Mouse (Mus musculus) Patski (cell line): ENCODE measurements around the gene Gar1. TPM values are rescaled to one million over a fixed set of nuclear protein-coding genes. Genes with fewer than 3 reads are reported as not detected.

ENCODE experiments used
- ATAC-seq: fragments of 100-300 bp; one replicate; pipeline ENCODE4 v1.8.0; 2021
- CTCF ChIA-PET: fragments of 350-600 bp; sonication (Branson Sonifier 250); formaldehyde crosslinking; loops from one replicate; lab custom pipeline; 2022; ENCODE audit warnings: inconsistent platforms; lab: Charles Lee
- POLR2A ChIA-PET: fragments of 350-600 bp; sonication (Branson Sonifier 250); formaldehyde crosslinking; loops from one replicate; lab custom pipeline; 2022; ENCODE audit warnings: antibody characterized with exemption, inconsistent platforms; lab: Charles Lee
- DNase-seq: peaks from one replicate; pipeline ENCODE4 v3.0.0-alpha.2; 2011; ENCODE audit warnings: low read depth, low spot score
- H3K27me3 ChIP-seq: fragments of 371-371 bp; one replicate; pipeline ENCODE4 v1.5.1; 2021
- CTCF ChIP-seq: fragments of 100-300 bp; IDR thresholded peaks from one replicate; pipeline ENCODE4 v1.5.1; 2021
- in situ Hi-C: fragments of 300-500 bp; cut with MboI; formaldehyde crosslinking; loops from 3 replicates; pipeline ENCODE4 v1.11.1; 2018; ENCODE audit warnings: low pct_unique_long_range_greater_than_20kb, mixed read lengths
- polyA plus RNA-seq: library from polyadenylated mRNA; unstranded; gene quantifications from one replicate; pipeline ENCODE4 v1.2.3, GENCODE M21; 2021

Gene Gar1
- polyA plus RNA-seq, 1 experiment from 2014 or later, result 96.2 TPM

GRCm38 (mm10) chr3:129821736-129822135 lies 9.5 kb downstream of the Gar1 start:
- DNase-seq (no peak), ATAC-seq (no peak)
- in situ Hi-C loops, result loop anchor here (10.0 kb wide), 1 partner anchor 873 kb away; no protein-coding TSS in a partner anchor
- ChIA-PET CTCF (interaction anchor here (1.4 to 3.5 kb wide), 2 partner anchors 13 to 55 kb away, joined by 4 to 24 read pairs; no protein-coding TSS in a partner anchor), POLR2A (no interaction called here)
- no peak for TF ChIP-seq CTCF
- H3K27me3 ChIP-seq, result no peaks in the 10 kb centered on the region

DNA sequence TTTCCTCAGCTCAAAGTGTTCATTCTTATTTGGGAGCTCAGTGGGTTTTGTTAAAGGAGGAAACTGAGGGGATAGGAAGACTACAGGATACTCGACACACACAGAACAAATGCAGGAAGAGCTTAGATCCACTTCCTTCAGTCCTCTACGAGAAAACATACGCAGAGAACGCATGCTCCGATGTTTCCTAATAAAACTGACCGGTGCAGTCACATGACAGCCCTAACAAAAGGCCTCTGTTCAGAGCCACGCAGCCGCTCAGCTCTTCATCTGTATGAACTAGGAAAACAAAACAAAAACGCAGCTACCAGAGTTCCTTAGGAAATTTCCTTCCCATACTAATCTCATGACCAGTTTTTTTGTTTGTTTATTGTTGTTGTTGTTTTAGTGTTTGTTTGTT lies 10.3 kb downstream of the Gar1 start:
- no peak for DNase-seq
- POLR2A ChIA-PET, result interaction anchor here (0.7 kb wide), 1 partner anchor 10 kb away, joined by 6 read pairs; no protein-coding TSS in a partner anchor
- no peak for ATAC-seq
- in situ Hi-C loops, result loop anchor here (10.0 kb wide), 1 partner anchor 874 kb away; no protein-coding TSS in a partner anchor
- no peak for TF ChIP-seq CTCF
- CTCF ChIA-PET, result interaction anchor here (1.3 to 1.7 kb wide), 3 partner anchors 10 to 82 kb away, joined by 3 to 9 read pairs (median 4); no protein-coding TSS in a partner anchor
- no peaks in the 10 kb centered on the region for H3K27me3 ChIP-seq

DNA sequence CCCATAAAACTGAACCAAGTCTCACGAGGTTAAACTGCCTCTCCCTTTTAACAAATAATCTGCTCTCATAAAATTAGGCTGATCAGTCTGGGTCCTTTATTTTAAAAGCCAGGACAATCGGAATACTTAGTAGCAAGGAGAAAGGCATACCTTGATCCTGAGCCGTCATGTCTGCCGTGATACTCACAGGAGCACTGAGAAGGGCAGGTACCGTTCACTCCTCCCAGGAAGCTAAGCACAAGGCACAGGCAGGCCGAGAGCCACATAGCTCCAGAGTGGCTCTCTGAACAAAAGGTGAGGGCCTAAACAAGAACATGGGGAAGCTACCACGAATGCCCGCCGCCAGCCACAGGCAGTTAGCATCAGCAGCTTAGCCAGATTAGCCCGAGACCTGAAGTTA lies 27.4 kb downstream of the Gar1 start, which contains the start of gene Lrit3:
TSS of gene Lrit3 (minus strand) at position 266 of the 400 bp plus-strand sequence.
- ChIA-PET POLR2A (no interaction called here), CTCF (interaction anchor here (1.2 to 1.8 kb wide), 3 partner anchors 10 to 23 kb away, joined by 4 to 6 read pairs (median 6); no protein-coding TSS in a partner anchor)
- in situ Hi-C loops, result no loop called here
- no peak for DNase-seq
- no peaks in the 10 kb centered on the region for H3K27me3 ChIP-seq
- TF ChIP-seq CTCF, result no peak
- ATAC-seq, result no peak

DNA sequence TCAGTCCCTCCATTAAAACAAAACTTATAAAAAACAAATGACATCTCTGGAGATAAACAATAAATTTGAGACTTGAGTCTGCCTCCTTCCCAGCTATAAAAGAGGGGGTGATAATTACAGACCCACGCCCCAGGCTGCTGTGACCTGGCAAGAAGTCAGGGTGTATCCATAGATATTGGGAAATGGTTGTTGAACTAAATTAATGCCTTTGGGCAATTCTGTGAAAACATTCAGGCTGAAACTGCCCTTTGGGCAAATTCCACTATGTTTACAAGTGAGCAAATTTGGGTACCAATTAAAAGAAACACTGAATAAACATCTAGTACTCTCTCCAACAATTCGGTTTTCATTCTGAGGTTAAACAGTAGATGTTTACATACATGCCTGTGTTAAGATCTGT lies 32.2 kb downstream of the Gar1 start:
- POLR2A ChIA-PET, result no interaction called here
- in situ Hi-C loops, result no loop called here
- ATAC-seq, result no peak
- no peak for DNase-seq
- no peak for TF ChIP-seq CTCF
- CTCF ChIA-PET, result interaction anchor here (1.4 to 1.5 kb wide), 2 partner anchors 24 to 69 kb away, joined by 3 to 6 read pairs; partner anchors contain the start of gene Rrh
- no peaks in the 10 kb centered on the region for H3K27me3 ChIP-seq

- in situ Hi-C loops, result no loop called here
- no peak for TF ChIP-seq CTCF
- ChIA-PET CTCF (interaction anchor here (1.4 to 1.5 kb wide), 2 partner anchors 24 to 68 kb away, joined by 3 to 6 read pairs; partner anchors contain the start of gene Rrh), POLR2A (no interaction called here)
- H3K27me3 ChIP-seq, result no peaks in the 10 kb centered on the region
- ATAC-seq (no peak), DNase-seq (no peak)
Measured at GRCm38 (mm10) chr3:129798551-129798950, 32.6 kb downstream of the Gar1 start.

DNA sequence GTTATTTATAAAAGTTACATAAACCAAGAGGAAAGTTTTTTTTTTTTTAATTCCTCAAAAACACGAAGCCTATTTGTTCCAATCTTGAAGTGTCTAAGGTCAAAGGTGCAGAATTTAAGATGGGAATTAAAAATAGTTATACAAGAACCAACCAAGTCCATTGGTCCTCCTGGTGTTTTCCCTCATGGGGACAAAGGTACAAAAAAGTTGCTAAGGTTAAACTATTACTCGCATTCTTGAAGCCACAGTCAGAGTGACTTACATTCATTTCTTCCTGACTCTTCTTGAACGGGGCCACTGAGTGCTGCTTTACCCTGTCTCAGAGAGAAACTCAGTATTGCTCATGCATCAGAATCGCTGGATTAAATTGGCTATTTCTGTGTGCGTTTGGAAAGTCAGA lies 33.9 kb downstream of the Gar1 start:
- in situ Hi-C loops, result no loop called here
- ChIA-PET CTCF (interaction anchor here (4.9 kb wide), 1 partner anchor 11 kb away, joined by 24 read pairs; no protein-coding TSS in a partner anchor), POLR2A (interaction anchor here (0.6 kb wide), 1 partner anchor 413 kb away, joined by 3 read pairs; no protein-coding TSS in a partner anchor)
- no peak for TF ChIP-seq CTCF
- ATAC-seq (no peak), DNase-seq (no peak)
- no peaks in the 10 kb centered on the region for H3K27me3 ChIP-seq

GRCm38 (mm10) chr3:129793801-129794200 lies 37.4 kb downstream of the Gar1 start:
- ATAC-seq (no peak), DNase-seq (no peak)
- no peak for TF ChIP-seq CTCF
- in situ Hi-C loops, result no loop called here
- POLR2A ChIA-PET, result no interaction called here
- no peaks in the 10 kb centered on the region for H3K27me3 ChIP-seq
- CTCF ChIA-PET, result interaction anchor here (1.4 to 4.9 kb wide), 3 partner anchors 10 to 24 kb away, joined by 4 to 24 read pairs (median 4); partner anchors contain the start of gene Lrit3

DNA sequence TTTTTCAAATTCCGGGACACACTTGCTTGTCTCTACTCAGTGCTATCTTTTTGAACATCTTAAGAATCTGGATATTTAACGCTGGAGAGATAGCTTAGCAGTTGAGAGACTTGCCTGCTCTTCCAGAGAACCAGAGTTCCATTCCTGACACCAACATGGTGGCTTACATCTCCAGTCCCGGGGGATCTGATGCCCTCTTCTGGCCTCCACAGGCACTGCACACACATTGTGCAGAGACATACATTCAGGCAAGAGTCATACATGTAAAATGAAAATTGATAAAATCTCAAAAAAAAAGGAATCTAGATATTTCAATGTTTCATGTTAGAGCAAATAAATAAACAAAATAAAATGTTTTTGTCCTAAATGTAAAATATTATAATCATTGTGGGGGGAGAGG lies 48.5 kb downstream of the Gar1 start:
- ATAC-seq, result no peak
- ChIA-PET POLR2A (interaction anchor here (0.6 kb wide), 1 partner anchor 41 kb away, joined by 3 read pairs; no protein-coding TSS in a partner anchor), CTCF (interaction anchor here (1.2 kb wide), 1 partner anchor 33 kb away, joined by 3 read pairs; no protein-coding TSS in a partner anchor)
- no peak for TF ChIP-seq CTCF
- H3K27me3 ChIP-seq, result no peaks in the 10 kb centered on the region
- DNase-seq, result no peak
- in situ Hi-C loops, result no loop called here

DNA sequence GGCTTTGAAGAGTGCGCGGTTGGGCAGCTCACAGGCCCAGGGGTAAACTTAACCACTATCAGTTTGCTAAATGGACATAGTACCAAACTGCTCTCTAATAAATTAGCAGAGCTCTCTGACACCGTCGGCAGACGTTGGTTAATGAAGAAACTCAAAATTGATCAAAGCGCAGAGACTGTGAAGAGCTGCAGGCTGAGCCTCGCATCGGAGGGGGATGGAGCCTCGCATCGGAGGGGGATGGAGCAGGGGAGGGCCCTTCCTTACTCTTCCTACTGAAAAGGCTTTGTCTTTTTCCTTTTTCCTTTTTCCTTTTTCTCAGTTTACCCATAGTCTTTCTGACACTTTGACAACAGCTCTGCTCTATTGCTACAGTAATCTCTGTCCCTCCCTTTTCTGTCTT lies 49.8 kb downstream of the Gar1 start:
- DNase-seq, result no peak
- CTCF ChIA-PET, result interaction anchor here (0.9 to 1.4 kb wide), 3 partner anchors 11 to 34 kb away, joined by 3 to 6 read pairs (median 3); partner anchors contain the start of gene Lrit3
- no peaks in the 10 kb centered on the region for H3K27me3 ChIP-seq
- in situ Hi-C loops, result no loop called here
- TF ChIP-seq CTCF, result no peak
- POLR2A ChIA-PET, result no interaction called here
- ATAC-seq, result no peak

Other genes with a start within 250 kb of the Gar1 start
- 1.2 TPM for gene Egf, start 76.1 kb downstream of the Gar1 start, polyA plus RNA-seq
- gene Lrit3, start 27.4 kb downstream of the Gar1 start, polyA plus RNA-seq, result not detected
- 0.30 TPM for gene Rrh, start 8.8 kb downstream of the Gar1 start, polyA plus RNA-seq
- 1.3 TPM for gene Cfi, start 4.5 kb upstream of the Gar1 start, polyA plus RNA-seq
- 33.3 TPM for gene Pla2g12a, start 47.2 kb upstream of the Gar1 start, polyA plus RNA-seq
- 67.4 TPM for gene Casp6, start 70.0 kb upstream of the Gar1 start, polyA plus RNA-seq
- gene Mcub, start 138.8 kb upstream of the Gar1 start, polyA plus RNA-seq, result 12.4 TPM
- gene Sec24b, start 230.2 kb upstream of the Gar1 start, polyA plus RNA-seq, result 126 TPM